Mouse (Mus musculus): ENCODE measurements at regions not wholly inside any gene's neighbourhood (a gene's known extent, or its start where the extent isn't known, plus 50 kb on each side); places are given as distances from the start of the nearest gene placed in this dataset.

DNA sequence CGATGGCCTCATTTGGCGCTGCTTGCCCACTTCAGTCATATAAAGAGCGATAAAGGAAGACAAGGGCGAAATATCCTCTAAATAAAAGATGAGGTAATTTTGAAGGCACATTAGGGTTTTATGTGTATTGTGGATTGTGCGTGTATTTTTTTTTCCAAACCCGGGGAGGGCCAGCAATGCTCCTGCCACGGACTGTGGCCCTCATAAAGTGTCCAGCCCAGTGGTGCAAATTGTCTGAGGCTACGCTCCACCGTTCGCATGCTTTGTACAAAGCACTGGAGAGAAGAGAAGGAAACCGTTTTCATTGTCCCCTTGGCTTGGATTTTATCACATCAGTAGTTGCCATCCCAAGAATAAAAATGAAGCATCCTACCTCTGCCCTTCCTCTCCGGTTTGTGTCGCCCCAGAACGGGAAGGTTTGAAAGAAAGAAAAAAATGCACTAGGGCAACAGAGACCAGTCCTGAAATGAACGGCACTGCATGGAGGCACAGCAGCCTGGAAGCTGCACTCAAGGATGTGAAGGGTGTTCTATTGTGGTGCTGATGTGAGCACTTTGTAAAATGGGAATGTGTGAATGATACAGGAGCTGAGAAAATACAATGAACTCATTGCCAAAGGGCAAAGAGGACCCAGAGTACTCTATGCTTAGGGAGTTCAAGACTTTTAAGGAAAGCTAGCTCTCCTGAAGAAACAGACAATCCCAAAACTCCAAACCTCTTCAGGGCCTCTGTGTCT, 1004.7 kb upstream of the A1bg start:
- 85% methylated on average over 15 of the region's 15 CpGs for WGBS
- ATAC-seq (replicated peaks; ENCODE audit: low FRiP score, low TSS enrichment, low read depth) = no peak

DNA sequence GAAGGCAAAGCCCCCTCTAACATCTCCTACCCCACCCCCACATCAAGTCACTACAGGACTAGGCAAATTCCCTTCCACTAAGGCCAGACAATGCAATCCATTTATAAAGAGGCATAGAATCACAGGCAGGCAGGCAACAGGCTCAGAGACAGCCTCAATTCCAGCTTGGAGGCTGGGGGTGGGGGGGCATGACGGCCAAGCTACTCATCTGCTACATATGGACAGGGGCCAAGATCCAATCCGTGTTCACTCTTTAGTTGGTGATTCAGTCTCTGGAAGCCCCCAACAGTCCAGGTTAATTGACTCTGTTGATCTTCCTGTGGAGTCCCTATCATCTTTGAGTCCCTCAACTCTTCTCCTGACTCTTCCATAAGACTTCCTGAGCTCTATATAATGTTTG, 997.2 kb upstream of the A1bg start:
- Histone ChIP-seq H3K9ac (ENCODE audit: low read length) (no peak overlapping the region), H3K27ac (ENCODE audit: low read depth) (no peak overlapping the region), H3K27me3 (replicated peaks; ENCODE audit: control insufficient read depth, insufficient read depth, low read length) (no peaks in the 10 kb centered on the region), H3K36me3 (ENCODE audit: control insufficient read depth, insufficient read depth, low read length) (no peaks in the 10 kb centered on the region), H3K4me1 (replicated peaks; ENCODE audit: control insufficient read depth, insufficient read depth, low read length) (no peaks in the 10 kb centered on the region), H3K4me2 (ENCODE audit: low read length) (no peak overlapping the region), H3K9me3 (ENCODE audit: control insufficient read depth, low read length) (peaks cover 3% of the 10 kb centered on the region; the same call in 1 of the 2 replicates), H3K4me3 (ENCODE audit: low read depth, low read length) (no peak overlapping the region)
- no peak for ATAC-seq (replicated peaks; ENCODE audit: low FRiP score, low TSS enrichment, low read depth)
- no peak for DNase-seq (ENCODE audit: low spot score)
- WGBS = 81% methylated on average over 2 of the region's 2 CpGs

More for the DNA sequence above, 1004.7 kb upstream of the A1bg start:
- H3K9ac ChIP-seq (ENCODE audit: low read length) = no peak overlapping the region
- no peak overlapping the region for H3K27ac ChIP-seq (ENCODE audit: low read depth)
- H3K4me2 ChIP-seq (ENCODE audit: low read length) = no peak overlapping the region
- no peaks in the 10 kb centered on the region for H3K27me3 ChIP-seq (replicated peaks; ENCODE audit: control insufficient read depth, insufficient read depth, low read length)
- no peak for DNase-seq (ENCODE audit: low spot score)
- H3K36me3 ChIP-seq (ENCODE audit: control insufficient read depth, insufficient read depth, low read length) = no peaks in the 10 kb centered on the region
- no peaks in the 10 kb centered on the region for H3K4me1 ChIP-seq (replicated peaks; ENCODE audit: control insufficient read depth, insufficient read depth, low read length)
- H3K9me3 ChIP-seq (ENCODE audit: control insufficient read depth, low read length) = no peaks in the 10 kb centered on the region
- H3K4me3 ChIP-seq (ENCODE audit: low read depth, low read length) = no peak overlapping the region

GRCm38 (mm10) chr15:61913546-61914160, 990.8 kb upstream of the A1bg start:
- ATAC-seq (replicated peaks; ENCODE audit: low FRiP score, low TSS enrichment, low read depth) = no peak

GRCm38 (mm10) chr15:61905165-61905845, 982.5 kb upstream of the A1bg start:
- Histone ChIP-seq H3K9me3 (ENCODE audit: control insufficient read depth, low read length) (no peaks in the 10 kb centered on the region), H3K27me3 (replicated peaks; ENCODE audit: control insufficient read depth, insufficient read depth, low read length) (no peaks in the 10 kb centered on the region), H3K36me3 (ENCODE audit: control insufficient read depth, insufficient read depth, low read length) (no peaks in the 10 kb centered on the region), H3K9ac (ENCODE audit: low read length) (no peak overlapping the region), H3K4me1 (replicated peaks; ENCODE audit: control insufficient read depth, insufficient read depth, low read length) (no peaks in the 10 kb centered on the region), H3K27ac (ENCODE audit: low read depth) (peak overlapping the region; percentile 51; the same call in 1 of the 2 replicates), H3K4me2 (ENCODE audit: low read length) (no peak overlapping the region), H3K4me3 (ENCODE audit: low read depth, low read length) (no peak overlapping the region)
- peak; percentile 61 for DNase-seq (ENCODE audit: low spot score)
- ATAC-seq (replicated peaks; ENCODE audit: low FRiP score, low TSS enrichment, low read depth) = peak; percentile 95
- 75% methylated on average over 5 of the region's 5 CpGs for WGBS

More at GRCm38 (mm10) chr15:61913546-61914160, 990.8 kb upstream of the A1bg start:
- no peak overlapping the region for H3K27ac ChIP-seq (ENCODE audit: low read depth)
- 78% methylated on average over 7 of the region's 7 CpGs for WGBS
- peaks cover 3% of the 10 kb centered on the region; the same call in 1 of the 2 replicates for H3K9me3 ChIP-seq (ENCODE audit: control insufficient read depth, low read length)
- no peaks in the 10 kb centered on the region for H3K36me3 ChIP-seq (ENCODE audit: control insufficient read depth, insufficient read depth, low read length)
- H3K4me3 ChIP-seq (ENCODE audit: low read depth, low read length) = no peak overlapping the region
- no peak overlapping the region for H3K9ac ChIP-seq (ENCODE audit: low read length)
- H3K4me1 ChIP-seq (replicated peaks; ENCODE audit: control insufficient read depth, insufficient read depth, low read length) = no peaks in the 10 kb centered on the region
- no peak for DNase-seq (ENCODE audit: low spot score)
- H3K27me3 ChIP-seq (replicated peaks; ENCODE audit: control insufficient read depth, insufficient read depth, low read length) = no peaks in the 10 kb centered on the region
- H3K4me2 ChIP-seq (ENCODE audit: low read length) = no peak overlapping the region

DNA sequence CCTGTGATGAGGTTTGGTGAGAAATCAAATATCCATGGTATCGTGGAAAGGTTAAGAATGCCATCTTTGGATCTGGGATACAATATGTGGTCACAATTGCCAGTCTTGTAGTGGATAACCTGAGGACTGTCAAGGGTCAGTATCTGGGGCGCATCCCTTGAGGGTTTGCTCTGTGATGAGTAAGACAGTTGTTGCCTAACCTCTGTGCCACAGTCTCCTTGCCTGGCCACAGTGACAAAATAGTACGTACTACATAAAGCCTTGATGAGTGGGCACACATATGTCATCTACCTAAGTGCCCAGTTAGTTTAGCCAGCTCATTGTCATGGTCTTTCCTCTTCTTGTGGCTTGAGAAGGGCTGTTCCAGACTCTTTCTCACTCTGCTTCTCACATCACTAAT, 977.0 kb upstream of the A1bg start:
- Histone ChIP-seq H3K36me3 (ENCODE audit: control insufficient read depth, insufficient read depth, low read length) (no peaks in the 10 kb centered on the region), H3K4me3 (ENCODE audit: low read depth, low read length) (no peak overlapping the region), H3K9me3 (ENCODE audit: control insufficient read depth, low read length) (no peaks in the 10 kb centered on the region), H3K4me2 (ENCODE audit: low read length) (no peak overlapping the region), H3K27ac (ENCODE audit: low read depth) (no peak overlapping the region), H3K9ac (ENCODE audit: low read length) (no peak overlapping the region), H3K4me1 (replicated peaks; ENCODE audit: control insufficient read depth, insufficient read depth, low read length) (no peaks in the 10 kb centered on the region), H3K27me3 (replicated peaks; ENCODE audit: control insufficient read depth, insufficient read depth, low read length) (no peaks in the 10 kb centered on the region)
- ATAC-seq (replicated peaks; ENCODE audit: low FRiP score, low TSS enrichment, low read depth) = no peak
- no peak for DNase-seq (ENCODE audit: low spot score)
- 93% methylated on average over 3 of the region's 3 CpGs for WGBS

GRCm38 (mm10) chr15:61897566-61897965, 974.8 kb upstream of the A1bg start:
- Histone ChIP-seq H3K9ac (ENCODE audit: low read length) (no peak overlapping the region), H3K9me3 (ENCODE audit: control insufficient read depth, low read length) (no peaks in the 10 kb centered on the region), H3K4me1 (replicated peaks; ENCODE audit: control insufficient read depth, insufficient read depth, low read length) (no peaks in the 10 kb centered on the region), H3K4me2 (ENCODE audit: low read length) (no peak overlapping the region), H3K27me3 (replicated peaks; ENCODE audit: control insufficient read depth, insufficient read depth, low read length) (no peaks in the 10 kb centered on the region), H3K36me3 (ENCODE audit: control insufficient read depth, insufficient read depth, low read length) (no peaks in the 10 kb centered on the region), H3K4me3 (ENCODE audit: low read depth, low read length) (no peak overlapping the region), H3K27ac (ENCODE audit: low read depth) (no peak overlapping the region)
- DNase-seq (ENCODE audit: low spot score) (no peak), ATAC-seq (replicated peaks; ENCODE audit: low FRiP score, low TSS enrichment, low read depth) (no peak)
- WGBS = 56% methylated on average over 4 of the region's 4 CpGs

- DNase-seq (ENCODE audit: low spot score) (no peak), ATAC-seq (replicated peaks; ENCODE audit: low FRiP score, low TSS enrichment, low read depth) (no peak)
- no peaks in the 10 kb centered on the region for H3K27me3 ChIP-seq (replicated peaks; ENCODE audit: control insufficient read depth, insufficient read depth, low read length)
- H3K4me2 ChIP-seq (ENCODE audit: low read length) = no peak overlapping the region
- H3K9ac ChIP-seq (ENCODE audit: low read length) = no peak overlapping the region
- H3K9me3 ChIP-seq (ENCODE audit: control insufficient read depth, low read length) = no peaks in the 10 kb centered on the region
- H3K36me3 ChIP-seq (ENCODE audit: control insufficient read depth, insufficient read depth, low read length) = no peaks in the 10 kb centered on the region
- H3K4me1 ChIP-seq (replicated peaks; ENCODE audit: control insufficient read depth, insufficient read depth, low read length) = no peaks in the 10 kb centered on the region
- H3K4me3 ChIP-seq (ENCODE audit: low read depth, low read length) = no peak overlapping the region
- H3K27ac ChIP-seq (ENCODE audit: low read depth) = no peak overlapping the region
Measured at GRCm38 (mm10) chr15:61890330-61890729, 967.5 kb upstream of the A1bg start.

GRCm38 (mm10) chr15:61888569-61889326, 965.9 kb upstream of the A1bg start:
- 74% methylated on average over 10 of the region's 10 CpGs for WGBS
- no peak for DNase-seq (ENCODE audit: low spot score)

More at GRCm38 (mm10) chr15:61888569-61889326, 965.9 kb upstream of the A1bg start:
- H3K4me1 ChIP-seq (replicated peaks; ENCODE audit: control insufficient read depth, insufficient read depth, low read length) = no peaks in the 10 kb centered on the region
- no peaks in the 10 kb centered on the region for H3K36me3 ChIP-seq (ENCODE audit: control insufficient read depth, insufficient read depth, low read length)
- H3K9me3 ChIP-seq (ENCODE audit: control insufficient read depth, low read length) = no peaks in the 10 kb centered on the region
- H3K9ac ChIP-seq (ENCODE audit: low read length) = no peak overlapping the region
- H3K27me3 ChIP-seq (replicated peaks; ENCODE audit: control insufficient read depth, insufficient read depth, low read length) = no peaks in the 10 kb centered on the region
- no peak overlapping the region for H3K4me2 ChIP-seq (ENCODE audit: low read length)
- no peak overlapping the region for H3K4me3 ChIP-seq (ENCODE audit: low read depth, low read length)
- ATAC-seq (replicated peaks; ENCODE audit: low FRiP score, low TSS enrichment, low read depth) = no peak
- H3K27ac ChIP-seq (ENCODE audit: low read depth) = no peak overlapping the region

Measured in intestine, embryonic 14.5 days (tissue).